Comparison of ENCODE assay signal across 9 mouse cellular contexts in the genomic region with DNA sequence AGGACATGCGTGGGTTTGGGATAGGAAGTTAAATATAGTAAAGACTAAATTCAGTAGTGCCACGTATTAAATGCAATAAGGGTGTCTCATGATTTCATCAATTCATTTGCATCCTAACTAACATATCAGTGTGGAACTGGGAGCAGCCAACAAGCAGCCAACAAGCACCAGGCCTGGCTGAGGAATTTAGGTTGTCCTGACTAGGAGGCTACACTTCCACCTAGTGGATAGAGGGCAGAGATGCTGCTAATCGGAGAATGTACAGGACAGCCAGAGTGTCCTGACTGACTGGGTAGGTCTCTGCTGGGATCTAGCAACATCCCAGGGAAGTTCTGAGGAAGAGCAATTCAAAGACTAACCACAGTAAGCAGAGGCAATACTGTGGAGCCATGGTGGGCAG.
DNase-seq lines count a peak whose midpoint lies in the region; ATAC-seq lines count a peak whose summit lies in the region.
"Had no signal": no experiment of that assay in that cellular context is flagged by ENCODE, and none has a peak within 500 bp of the region (broad histone marks: within the 10 kb centered on the region; RNA-seq: fewer than 3 reads in every experiment).

No protein-coding gene starts in this region.

- no peak overlapping the region for H3K27ac ChIP-seq in embryonic facial prominence, embryonic 11.5 days (replicated peaks; ENCODE audit: low read depth, low read length)
- no peak overlapping the region for H3K27ac ChIP-seq in embryonic facial prominence, embryonic 10.5 days (replicated peaks)
- H3K27ac ChIP-seq in forebrain, embryonic 12.5 days = no peak overlapping the region
- H3K27ac ChIP-seq: limb, embryonic 15.5 days had no signal

- no peak overlapping the region for H3K4me2 ChIP-seq in embryonic facial prominence, embryonic 11.5 days (ENCODE audit: low read depth, low read length)
- H3K4me2 ChIP-seq in forebrain, embryonic 12.5 days = no peak overlapping the region
- H3K4me2 ChIP-seq: limb, embryonic 15.5 days had no signal

- no peaks in the 10 kb centered on the region for H3K36me3 ChIP-seq in embryonic facial prominence, embryonic 11.5 days (replicated peaks; ENCODE audit: control insufficient read depth, insufficient read depth, low read depth, low read length)
- H3K36me3 ChIP-seq in embryonic facial prominence, embryonic 10.5 days (replicated peaks) = no peaks in the 10 kb centered on the region
- no peaks in the 10 kb centered on the region for H3K36me3 ChIP-seq in forebrain, embryonic 12.5 days (replicated peaks)
- H3K36me3 ChIP-seq: limb, embryonic 15.5 days had no signal

- H3K4me1 ChIP-seq in embryonic facial prominence, embryonic 11.5 days (ENCODE audit: control insufficient read depth, insufficient read depth, low read length) = no peaks in the 10 kb centered on the region
- no peaks in the 10 kb centered on the region for H3K4me1 ChIP-seq in embryonic facial prominence, embryonic 10.5 days
- H3K4me1 ChIP-seq in forebrain, embryonic 12.5 days = no peaks in the 10 kb centered on the region
- H3K4me1 ChIP-seq: limb, embryonic 15.5 days had no signal

- WGBS in embryonic facial prominence, embryonic 11.5 days = 38% methylated on average over 3 of the region's 3 CpGs
- 42% methylated on average over 3 of the region's 3 CpGs for WGBS in embryonic facial prominence, embryonic 10.5 days
- WGBS in forebrain, embryonic 12.5 days = 51% methylated on average over 3 of the region's 3 CpGs

- no peak overlapping the region for H3K4me3 ChIP-seq in embryonic facial prominence, embryonic 11.5 days (ENCODE audit: low read depth, low read length)
- H3K4me3 ChIP-seq in embryonic facial prominence, embryonic 10.5 days = no peak overlapping the region
- H3K4me3 ChIP-seq in forebrain, embryonic 12.5 days (replicated peaks) = no peak overlapping the region
- H3K4me3 ChIP-seq: limb, embryonic 15.5 days had no signal

- no peak overlapping the region for H3K9ac ChIP-seq in embryonic facial prominence, embryonic 11.5 days (replicated peaks; ENCODE audit: low read length)
- H3K9ac ChIP-seq in forebrain, embryonic 12.5 days = no peak overlapping the region
- H3K9ac ChIP-seq: limb, embryonic 15.5 days had no signal

- DNase-seq in embryonic facial prominence, embryonic 11.5 days (ENCODE audit: low spot score) = peak; percentile 62
- DNase-seq in embryonic facial prominence, embryonic 10.5 days (ENCODE audit: low spot score) = no peak
- DNase-seq in left cerebral cortex, postnatal 14 days (ENCODE audit: low spot score in 2 of 2) = peak; percentile 45 to 51
- no peak for DNase-seq in left cerebral cortex, adult 9 months (ENCODE audit: low spot score in 2 of 2)
- DNase-seq in adipocyte (ENCODE audit: low spot score) = peak; percentile 68
- peak; percentile 66 for DNase-seq in lung, postnatal 10 days
- no peak for DNase-seq in left cerebral cortex, adult 11 months (ENCODE audit: low spot score)

- no peak for ATAC-seq in embryonic facial prominence, embryonic 11.5 days (replicated peaks; ENCODE audit: insufficient number of reproducible peaks, low FRiP score, low TSS enrichment, low read depth)
- ATAC-seq in forebrain, embryonic 12.5 days (ENCODE audit: low FRiP score) = no peak

- no peaks in the 10 kb centered on the region for H3K9me3 ChIP-seq in embryonic facial prominence, embryonic 11.5 days (replicated peaks; ENCODE audit: control insufficient read depth, low read length)
- no peaks in the 10 kb centered on the region for H3K9me3 ChIP-seq in embryonic facial prominence, embryonic 10.5 days
- no peaks in the 10 kb centered on the region for H3K9me3 ChIP-seq in forebrain, embryonic 12.5 days
- H3K9me3 ChIP-seq: limb, embryonic 15.5 days had no signal

- no peaks in the 10 kb centered on the region for H3K27me3 ChIP-seq in embryonic facial prominence, embryonic 11.5 days (ENCODE audit: control insufficient read depth, insufficient read depth, low read length)
- no peaks in the 10 kb centered on the region for H3K27me3 ChIP-seq in embryonic facial prominence, embryonic 10.5 days (replicated peaks; ENCODE audit: low read depth, poor library complexity, severe bottlenecking)
- no peaks in the 10 kb centered on the region for H3K27me3 ChIP-seq in forebrain, embryonic 12.5 days
- H3K27me3 ChIP-seq: limb, embryonic 15.5 days had no signal

- intact Hi-C loops in left cerebral cortex, postnatal 14 days (cut with DNase I) = loop anchor here (2.0 to 5.0 kb wide), 2 partner anchors 83 to 94 kb away; no protein-coding TSS in a partner anchor

Comparison
In these comparisons a context has a peak if more than half of its experiments do, and no peak if none do; other contexts are left out.
1. DNase-seq: peak in embryonic facial prominence, embryonic 11.5 days (single experiment), left cerebral cortex, postnatal 14 days (2 of 2), adipocyte (single experiment) and lung, postnatal 10 days (single experiment); none in embryonic facial prominence, embryonic 10.5 days (single experiment), left cerebral cortex, adult 9 months (0 of 2) and left cerebral cortex, adult 11 months (single experiment).